Mouse (Mus musculus) myocyte (in vitro differentiated cells): Measurements from ENCODE around the gene Epha10. TPM values are rescaled to one million over a fixed set of nuclear protein-coding genes. Genes with fewer than 3 reads are reported as not detected.

Source experiments
- H3K27me3 ChIP-seq: one replicate; pipeline ENCODE4 v1.6.1; 2011; ENCODE audit not compliant: control insufficient read depth, insufficient read depth, insufficient read length
- H3K36me3 ChIP-seq: one replicate; pipeline ENCODE4 v1.6.1; 2011; ENCODE audit not compliant: control insufficient read depth, insufficient read depth
- H3K4me2 ChIP-seq: one replicate; pipeline ENCODE4 v1.6.1; 2011; ENCODE audit warnings: low read depth, control low read depth
- H3K4me3 ChIP-seq: one replicate; pipeline ENCODE4 v1.5.1; 2011; ENCODE audit warnings: mild to moderate bottlenecking, control low read depth, moderate library complexity
- H3K79me2 ChIP-seq: one replicate; pipeline ENCODE4 v1.6.1; 2011; ENCODE audit not compliant: control insufficient read depth, insufficient read depth
- H3ac ChIP-seq: one replicate; pipeline ENCODE4 v1.6.1; 2011; ENCODE audit not compliant: control insufficient read depth, insufficient read length
- CEBPB ChIP-seq: IDR thresholded peaks from 2 replicates; pipeline ENCODE4 v1.6.1; 2011; ENCODE audit warnings: mild to moderate bottlenecking, moderate library complexity; ENCODE audit not compliant: poor library complexity, insufficient read depth, severe bottlenecking
- E2F4 ChIP-seq: IDR thresholded peaks from one replicate; pipeline ENCODE4 v1.6.1; 2011; ENCODE audit warnings: mild to moderate bottlenecking, control low read depth, moderate library complexity; ENCODE audit not compliant: insufficient read depth
- MAX ChIP-seq: IDR thresholded peaks from one replicate; pipeline ENCODE4 v1.6.1; 2011; ENCODE audit warnings: low read depth, mild to moderate bottlenecking, control low read depth
- MYOD1 ChIP-seq, 3 experiments: IDR thresholded peaks; one replicate each; pipeline ENCODE4 v1.6.1; 2011; ENCODE audit warnings: control low read depth in 2 of 3, low read depth in 2 of 3, mild to moderate bottlenecking in 2 of 3, moderate library complexity in 1 of 3; ENCODE audit not compliant: insufficient read length in 2 of 3, control insufficient read depth in 1 of 3
- MYOG ChIP-seq, 3 experiments: IDR thresholded peaks; one replicate each; pipeline ENCODE4 v1.6.1; 2011; ENCODE audit warnings: control low read depth in 2 of 3, low read depth in 2 of 3, mild to moderate bottlenecking in 2 of 3; ENCODE audit not compliant: insufficient read length in 2 of 3, control insufficient read depth in 1 of 3, insufficient read depth in 1 of 3
- POLR2A ChIP-seq: IDR thresholded peaks from one replicate; pipeline ENCODE4 v1.6.1; 2011; ENCODE audit warnings: low read depth, mild to moderate bottlenecking, control low read depth, moderate library complexity; ENCODE audit not compliant: insufficient read length
- POLR2AphosphoS2 ChIP-seq: IDR thresholded peaks from one replicate; pipeline ENCODE4 v1.6.1; 2011; ENCODE audit warnings: low read depth, control low read depth; ENCODE audit not compliant: insufficient read length
- REST ChIP-seq: IDR thresholded peaks from one replicate; pipeline ENCODE4 v1.6.1; 2011; ENCODE audit warnings: mild to moderate bottlenecking, control low read depth, moderate library complexity; ENCODE audit not compliant: insufficient read depth, insufficient read length
- SRF ChIP-seq: IDR thresholded peaks from one replicate; pipeline ENCODE4 v1.6.1; 2011; ENCODE audit warnings: low read depth; ENCODE audit not compliant: control insufficient read depth, insufficient read length
- TCF12 ChIP-seq: IDR thresholded peaks from one replicate; pipeline ENCODE4 v1.6.1; 2011; ENCODE audit warnings: mild to moderate bottlenecking, control low read depth; ENCODE audit not compliant: poor library complexity, insufficient read depth, severe bottlenecking
- TCF3 ChIP-seq: IDR thresholded peaks from one replicate; pipeline ENCODE4 v1.6.1; 2011; ENCODE audit warnings: low read depth, control low read depth; ENCODE audit not compliant: insufficient read length
- USF1 ChIP-seq: IDR thresholded peaks from one replicate; pipeline ENCODE4 v1.6.1; 2011; ENCODE audit warnings: low read depth, mild to moderate bottlenecking, control low read depth, moderate library complexity
- polyA plus RNA-seq: library from polyadenylated mRNA; unstranded; fragments of >200 nt; fragmentation: generic; extraction: Trizol; gene quantifications from one replicate; pipeline ENCODE4 v1.2.1, GENCODE M21; 2012; ENCODE audit warnings: missing spikeins

Gene Epha10
- not detected for polyA plus RNA-seq

- Histone ChIP-seq H3ac (no peak within 1 kb of the TSS), H3K4me3 (no peak within 1 kb of the TSS), H3K36me3 (no peaks in the 10 kb centered on the region), H3K79me2 (no peaks in the 10 kb centered on the region), H3K4me2 (no peak within 1 kb of the TSS), H3K27me3 (peaks cover 33% of the 10 kb centered on the region)
- TF ChIP-seq TCF12, result no peak
- TF ChIP-seq MAX, result no peak
- TF ChIP-seq MYOG (IDR thresholded peaks at IDR 0.05; ENCODE audit: control insufficient read depth in 1 of 3, insufficient read depth in 1 of 3, insufficient read length in 2 of 3, low read depth in 2 of 3), result no peak
- TF ChIP-seq POLR2A, result no peak
- TF ChIP-seq POLR2AphosphoS2, result no peak
- no peak for TF ChIP-seq TCF3
- no peak for TF ChIP-seq SRF
- TF ChIP-seq CEBPB, result no peak
Measured at GRCm38 (mm10) chr4:124880599-124880998, at the start of gene Epha10. Gene Epha10, plus strand, starts transcription at chr4:124880899.

GRCm38 (mm10) chr4:124832796-124833195, 47.9 kb upstream of the Epha10 start:
- no peaks in the 10 kb centered on the region for H3K79me2 ChIP-seq
- no peak overlapping the region for H3ac ChIP-seq
- H3K4me3 ChIP-seq, result no peak overlapping the region
- TF ChIP-seq POLR2AphosphoS2 (no peak), USF1 (no peak), MYOD1 (IDR thresholded peaks at IDR 0.05; ENCODE audit: control insufficient read depth in 1 of 3, insufficient read length in 2 of 3, low read depth in 2 of 3) (no peak), REST (no peak), E2F4 (no peak), TCF12 (no peak), CEBPB (no peak), TCF3 (no peak), MAX (no peak), POLR2A (no peak)
- no peaks in the 10 kb centered on the region for H3K27me3 ChIP-seq
- peaks cover 3% of the 10 kb centered on the region for H3K36me3 ChIP-seq
- H3K4me2 ChIP-seq, result no peak overlapping the region

GRCm38 (mm10) chr4:124838035-124838700, 42.5 kb upstream of the Epha10 start:
- Histone ChIP-seq H3ac (no peak overlapping the region), H3K36me3 (peaks cover 3% of the 10 kb centered on the region), H3K4me2 (no peak overlapping the region), H3K27me3 (no peaks in the 10 kb centered on the region), H3K79me2 (no peaks in the 10 kb centered on the region), H3K4me3 (no peak overlapping the region)
- TF ChIP-seq E2F4 (no peak), MAX (no peak), REST (no peak), CEBPB (no peak), SRF (no peak), POLR2AphosphoS2 (no peak), TCF3 (no peak)

- H3K79me2 ChIP-seq, result no peaks in the 10 kb centered on the region
- TF ChIP-seq REST (no peak), SRF (no peak), POLR2A (no peak), TCF3 (no peak), E2F4 (no peak), TCF12 (no peak), MAX (no peak), USF1 (no peak), CEBPB (no peak), POLR2AphosphoS2 (no peak), MYOD1 (IDR thresholded peaks at IDR 0.05; ENCODE audit: control insufficient read depth in 1 of 3, insufficient read length in 2 of 3, low read depth in 2 of 3) (no peak), MYOG (IDR thresholded peaks at IDR 0.05; ENCODE audit: control insufficient read depth in 1 of 3, insufficient read depth in 1 of 3, insufficient read length in 2 of 3, low read depth in 2 of 3) (no peak)
- H3K4me3 ChIP-seq, result no peak overlapping the region
- no peak overlapping the region for H3K4me2 ChIP-seq
- no peaks in the 10 kb centered on the region for H3K27me3 ChIP-seq
- H3K36me3 ChIP-seq, result peaks cover 3% of the 10 kb centered on the region
- no peak overlapping the region for H3ac ChIP-seq
Measured at GRCm38 (mm10) chr4:124840998-124841397, 39.7 kb upstream of the Epha10 start.

GRCm38 (mm10) chr4:124843493-124843892, 37.2 kb upstream of the Epha10 start:
- H3K4me3 ChIP-seq, result no peak overlapping the region
- H3K79me2 ChIP-seq, result no peaks in the 10 kb centered on the region
- TF ChIP-seq USF1 (no peak), E2F4 (no peak), TCF12 (no peak), POLR2A (no peak), TCF3 (no peak), CEBPB (no peak), POLR2AphosphoS2 (no peak), REST (no peak), SRF (no peak), MAX (no peak), MYOG (IDR thresholded peaks at IDR 0.05; ENCODE audit: control insufficient read depth in 1 of 3, insufficient read depth in 1 of 3, insufficient read length in 2 of 3, low read depth in 2 of 3) (no peak), MYOD1 (IDR thresholded peaks at IDR 0.05; ENCODE audit: control insufficient read depth in 1 of 3, insufficient read length in 2 of 3, low read depth in 2 of 3) (no peak)
- H3ac ChIP-seq, result no peak overlapping the region
- no peaks in the 10 kb centered on the region for H3K27me3 ChIP-seq
- no peak overlapping the region for H3K4me2 ChIP-seq
- H3K36me3 ChIP-seq, result peaks cover 3% of the 10 kb centered on the region
